Mouse (Mus musculus) spleen, adult 2 months (tissue): ENCODE results near the gene D1Ertd622e. TPM values are rescaled to one million over a fixed set of nuclear protein-coding genes. Genes with fewer than 3 reads are reported as not detected.

Experiments
- DNase-seq, 2 experiments: peaks; one replicate each; pipeline versions ENCODE4 v3.0.0 to v3.0.0-alpha.2; 2012 to 2021; ENCODE audit warnings: low spot score in 2 of 2, low read depth in 1 of 2
- H3K27ac ChIP-seq: fragments of 200-500 bp; 2 replicates; pipeline ENCODE4 v1.5.1; 2012; ENCODE audit warnings: low read length, inconsistent platforms; ENCODE audit not compliant: insufficient read depth
- H3K27me3 ChIP-seq: fragments of 200-500 bp; 2 replicates; pipeline ENCODE4 v1.6.1; 2012; ENCODE audit warnings: mild to moderate bottlenecking, moderate library complexity, low read length, inconsistent platforms; ENCODE audit not compliant: control insufficient read depth, insufficient read depth
- H3K36me3 ChIP-seq: fragments of 200-500 bp; 2 replicates; pipeline ENCODE4 v1.6.1; 2012; ENCODE audit warnings: mild to moderate bottlenecking, low read length, inconsistent platforms; ENCODE audit not compliant: control insufficient read depth, insufficient read depth
- H3K4me1 ChIP-seq: fragments of 200-500 bp; 2 replicates; pipeline ENCODE4 v1.6.1; 2011; ENCODE audit warnings: inconsistent platforms; ENCODE audit not compliant: control insufficient read depth, insufficient read depth, insufficient read length
- H3K4me3 ChIP-seq: fragments of 200-500 bp; 2 replicates; pipeline ENCODE4 v1.5.1; 2011; ENCODE audit warnings: mild to moderate bottlenecking, inconsistent platforms; ENCODE audit not compliant: insufficient read depth, insufficient read length; ENCODE audit errors: extremely low read depth
- CTCF ChIP-seq: fragments of 200-500 bp; IDR thresholded peaks from 2 replicates; pipeline ENCODE4 v1.5.1; 2011; ENCODE audit warnings: mild to moderate bottlenecking, inconsistent platforms; ENCODE audit not compliant: insufficient read depth, insufficient read length, insufficient replicate concordance; ENCODE audit errors: extremely low read depth
- POLR2A ChIP-seq: fragments of 200-500 bp; IDR thresholded peaks from 2 replicates; pipeline ENCODE4 v1.6.1; 2011; ENCODE audit warnings: low read depth, low read length, inconsistent platforms
- WGBS: fragments of 180-500 bp; shearing (Covaris S2); methylation state at CpG from one replicate; pipeline ENCODE4 v1.1.7; 2018; 5-methylcytosine and 5-hydroxymethylcytosine counted together
- polyA plus RNA-seq: library from polyadenylated mRNA; depleted of rRNA; stranded (reverse); fragments of >200 nt; gene quantifications from 2 replicates; pipeline ENCODE4 v1.2.3, GENCODE M21; 2012

Gene D1Ertd622e
- polyA plus RNA-seq, 1 experiment, result 23.1 TPM

DNA sequence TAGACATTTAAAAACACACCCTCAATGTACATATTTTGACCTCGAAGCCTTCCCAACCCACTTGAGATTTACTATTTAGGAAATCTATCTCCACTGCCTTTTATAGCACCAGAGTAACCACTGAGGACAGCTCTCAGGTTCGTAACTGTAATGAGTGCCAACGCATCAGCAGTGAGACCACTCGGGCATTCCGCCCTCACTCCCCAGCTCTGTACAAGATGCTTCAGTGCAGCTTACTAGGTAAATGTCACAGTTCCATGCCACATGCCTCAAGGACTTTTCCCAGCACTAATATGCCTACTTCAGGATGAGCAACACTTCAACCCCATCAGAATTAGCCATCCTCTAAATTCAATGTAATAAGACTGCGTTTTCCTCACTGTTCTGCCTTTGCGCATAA lies 33.0 kb downstream of the D1Ertd622e start:
- TF ChIP-seq CTCF, result no peak
- TF ChIP-seq POLR2A, result no peak
- DNase-seq, result no peak

DNA sequence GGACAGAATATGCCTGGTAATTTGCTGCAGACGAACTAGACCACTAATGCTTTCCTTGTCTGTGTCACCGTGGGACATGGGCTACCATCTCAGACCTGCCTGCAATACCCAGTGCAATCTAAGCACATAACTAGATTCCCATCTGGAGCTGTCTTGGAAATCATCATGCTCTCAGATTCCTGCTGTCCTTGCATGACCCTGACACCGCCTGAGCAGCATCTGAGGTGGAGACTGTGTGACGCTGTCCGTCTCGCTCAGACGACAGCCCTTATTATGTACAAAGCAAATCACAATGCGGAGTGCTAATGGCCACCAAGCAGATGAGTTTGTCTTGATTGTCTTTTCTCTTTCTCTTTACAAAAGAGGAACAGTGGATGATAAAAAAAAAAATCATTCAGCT lies 33.9 kb downstream of the D1Ertd622e start:
- WGBS, result 95% methylated on average over 8 of the region's 8 CpGs
- 0 out of 2 replicates have a peak, but pooled peaks cover 1% of the 10 kb centered on the region for H3K36me3 ChIP-seq
- H3K27ac ChIP-seq, result no peak overlapping the region
- no peak for TF ChIP-seq CTCF
- TF ChIP-seq POLR2A, result no peak
- H3K4me3 ChIP-seq, result no peak overlapping the region
- no peak for DNase-seq
- peaks cover 7% of the 10 kb centered on the region; the same call in 1 of the 2 replicates for H3K4me1 ChIP-seq
- H3K27me3 ChIP-seq, result no peaks in the 10 kb centered on the region

More for the DNA sequence above, 33.0 kb downstream of the D1Ertd622e start:
- H3K4me3 ChIP-seq, result no peak overlapping the region
- H3K27me3 ChIP-seq, result no peaks in the 10 kb centered on the region
- H3K27ac ChIP-seq, result no peak overlapping the region
- 94% methylated on average over 7 of the region's 7 CpGs for WGBS
- peaks cover 4% of the 10 kb centered on the region; the same call in 1 of the 2 replicates for H3K4me1 ChIP-seq
- H3K36me3 ChIP-seq, result 0 out of 2 replicates have a peak, but pooled peaks cover 1% of the 10 kb centered on the region

GRCm38 (mm10) chr1:97625427-97625826 lies 36.4 kb downstream of the D1Ertd622e start:
- WGBS, result 69% methylated on average over 6 of the region's 6 CpGs
- Histone ChIP-seq H3K36me3 (0 out of 2 replicates have a peak, but pooled peaks cover 1% of the 10 kb centered on the region), H3K4me3 (no peak overlapping the region), H3K27ac (no peak overlapping the region), H3K4me1 (peaks cover 8% of the 10 kb centered on the region; the same call in 1 of the 2 replicates), H3K27me3 (no peaks in the 10 kb centered on the region)
- no peak for TF ChIP-seq POLR2A
- no peak for TF ChIP-seq CTCF
- DNase-seq, result no peak

GRCm38 (mm10) chr1:97624386-97624785 lies 37.5 kb downstream of the D1Ertd622e start:
- Histone ChIP-seq H3K36me3 (0 out of 2 replicates have a peak, but pooled peaks cover 1% of the 10 kb centered on the region), H3K27me3 (no peaks in the 10 kb centered on the region), H3K4me3 (no peak overlapping the region), H3K4me1 (peaks cover 8% of the 10 kb centered on the region; the same call in 1 of the 2 replicates), H3K27ac (no peak overlapping the region)
- no peak for DNase-seq
- TF ChIP-seq POLR2A (no peak), CTCF (no peak)
- WGBS, result 73% methylated on average over 2 of the region's 2 CpGs

DNA sequence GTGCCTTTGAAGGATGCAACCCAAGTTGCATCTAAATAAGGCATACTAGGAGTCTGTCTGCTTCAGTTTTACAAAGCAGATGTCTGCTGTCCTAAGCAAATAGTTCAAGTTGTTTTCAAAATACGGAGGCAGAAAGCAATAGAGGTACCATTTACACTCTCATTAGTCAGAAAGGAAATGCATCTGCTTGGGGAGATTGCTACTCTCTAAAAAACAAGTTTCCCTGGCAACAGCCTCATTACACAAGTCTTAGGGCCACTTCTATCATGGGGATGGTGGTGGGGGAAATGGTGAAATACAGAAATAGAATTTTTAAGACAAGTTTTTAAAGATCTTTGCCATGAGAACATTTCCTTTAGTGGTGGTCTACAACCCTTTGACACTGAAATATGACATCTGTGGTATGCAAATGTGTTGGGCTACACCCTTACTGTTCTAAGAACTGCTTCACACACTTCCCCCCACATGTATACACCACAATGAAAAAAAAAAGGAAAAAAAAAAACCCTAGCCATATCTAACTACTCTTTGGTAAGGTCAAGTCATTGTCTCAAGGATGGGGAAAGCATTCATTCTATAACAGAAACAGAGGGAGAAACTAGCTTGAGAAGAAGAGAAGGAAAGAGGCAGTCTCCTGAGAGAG lies 38.5 kb downstream of the D1Ertd622e start:
- 9% methylated on average over 1 of the region's 1 CpGs for WGBS

DNA sequence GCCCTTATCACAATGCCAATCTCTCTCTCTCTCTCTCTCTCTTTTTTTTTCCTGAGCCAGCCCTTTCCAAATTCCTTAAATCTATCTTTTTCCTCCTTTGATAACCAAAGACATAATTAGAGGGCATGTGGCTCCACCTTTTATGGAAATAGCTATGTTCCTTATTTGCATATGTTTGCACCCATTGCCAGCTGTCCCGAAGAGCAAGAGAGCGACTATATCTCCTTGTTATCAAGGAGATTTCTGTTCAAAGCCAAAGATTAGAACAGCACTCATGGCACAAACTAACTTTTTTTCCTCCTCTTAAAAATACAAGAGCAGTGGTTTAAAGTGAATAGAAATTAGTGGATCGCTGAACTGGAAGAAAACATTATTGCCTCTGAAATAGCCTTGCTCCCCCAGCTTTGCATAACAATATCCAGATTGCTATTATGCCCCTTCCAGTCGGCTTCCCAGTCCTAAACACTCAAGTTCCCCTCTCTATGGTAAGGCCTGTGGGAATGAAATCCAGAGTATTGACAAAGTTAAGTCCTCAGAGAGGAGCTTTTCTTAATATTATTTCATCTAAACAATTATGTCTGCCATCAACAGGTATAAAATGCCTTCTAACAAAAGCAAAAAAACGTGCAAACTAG lies 39.2 kb downstream of the D1Ertd622e start:
- no peak for DNase-seq
- Histone ChIP-seq H3K27ac (no peak overlapping the region), H3K27me3 (no peaks in the 10 kb centered on the region), H3K36me3 (0 out of 2 replicates have a peak, but pooled peaks cover 1% of the 10 kb centered on the region), H3K4me1 (peaks cover 8% of the 10 kb centered on the region; the same call in 1 of the 2 replicates), H3K4me3 (no peak overlapping the region)
- WGBS, result 65% methylated on average over 5 of the region's 5 CpGs
- no peak for TF ChIP-seq CTCF
- TF ChIP-seq POLR2A, result no peak

More for the DNA sequence above, 38.5 kb downstream of the D1Ertd622e start:
- Histone ChIP-seq H3K4me1 (peaks cover 8% of the 10 kb centered on the region; the same call in 1 of the 2 replicates), H3K4me3 (no peak overlapping the region), H3K27me3 (no peaks in the 10 kb centered on the region), H3K36me3 (0 out of 2 replicates have a peak, but pooled peaks cover 1% of the 10 kb centered on the region), H3K27ac (peak overlapping the region; percentile 9; the same call in 1 of the 2 replicates)
- DNase-seq, result peak in 1 of 2 experiments; percentile 36
- TF ChIP-seq POLR2A (no peak), CTCF (no peak)
